Mouse (Mus musculus): Measurements from ENCODE around the gene Ap1s2. TPM values are rescaled to one million over a fixed set of nuclear protein-coding genes. Genes with fewer than 3 reads are reported as not detected.

The Ap1s2 gene
- total RNA-seq, 1 experiment from 2014 or later, result 16.9 TPM

DNA sequence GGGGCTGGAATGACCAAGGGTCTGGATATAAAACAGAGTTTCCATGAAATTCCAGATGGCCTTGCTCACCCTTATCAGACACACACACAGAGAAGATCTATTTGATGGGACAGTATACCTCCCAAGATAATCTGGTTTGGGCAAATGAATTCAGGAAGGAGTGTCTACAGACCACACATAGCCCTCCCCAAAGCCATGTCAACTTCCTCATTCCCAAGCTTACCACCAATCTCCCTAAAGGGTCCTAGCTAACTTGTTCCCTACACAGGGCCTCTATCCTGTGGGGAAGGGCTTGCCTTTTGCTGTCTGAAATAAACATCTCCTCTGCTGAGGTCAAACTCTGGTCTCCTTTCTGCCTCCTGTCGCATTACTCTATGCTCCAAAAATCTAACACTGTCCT is 72.3 kb downstream of the Ap1s2 start:
- no peak for DNase-seq

DNA sequence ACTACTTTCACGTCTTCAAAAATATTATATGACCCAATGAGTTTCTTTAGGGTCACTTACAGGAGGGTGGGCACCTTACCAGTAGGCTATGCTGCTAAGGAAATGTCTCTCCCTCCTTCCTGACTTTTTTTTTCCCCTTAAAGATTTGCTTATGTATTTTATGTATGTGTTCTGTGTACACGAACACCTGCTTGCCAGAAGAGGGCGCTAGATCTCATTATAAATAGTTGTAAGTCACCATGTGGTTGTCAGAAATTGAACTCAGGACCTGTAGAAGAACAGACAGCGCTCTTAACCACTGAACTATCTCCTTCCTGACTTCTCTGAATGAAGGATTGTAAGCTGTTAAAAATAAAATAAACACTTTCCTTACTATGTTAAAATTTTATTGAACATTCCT is 72.7 kb downstream of the Ap1s2 start:
- no peak for DNase-seq

GRCm38 (mm10) chrX:163982129-163982528 is 73.3 kb downstream of the Ap1s2 start:
- no peak for DNase-seq

Other genes starting within 250 kb of the Ap1s2 start
- 0.79 and 1.3 TPM in 2 replicates for gene Rnf138rt1, start 147.7 kb upstream of the Ap1s2 start, total RNA-seq (2021)
- 26.7 and 36.2 TPM in 2 replicates for gene Zrsr2, start 49.6 kb downstream of the Ap1s2 start, total RNA-seq (2021)
- 7.8 and 7.9 TPM in 2 replicates for gene Car5b, start 119.0 kb downstream of the Ap1s2 start, total RNA-seq (2021)
- 5.4 and 8.7 TPM in 2 replicates for gene Siah1b, start 167.5 kb downstream of the Ap1s2 start, total RNA-seq (2021)
- gene Cltrn, start 179.8 kb downstream of the Ap1s2 start, total RNA-seq (2021), result not detected in 2 replicates
- 10.9 and 15.9 TPM in 2 replicates for gene Ace2, start 230.3 kb downstream of the Ap1s2 start, total RNA-seq (2021)

All from adrenal gland, postnatal 25 days (tissue).